Mouse (Mus musculus) v-Abl transformed pro-B cells (cell line): ENCODE results near the gene Ankrd54.
"Not testable (repeated sequence)": the region's sequence is repeated elsewhere in the genome, so short reads cannot be mapped to it uniquely, and the experiment has no call there.

Experiments
- in situ Hi-C, 2 experiments: fragments of 400-800 bp; cut with MboI; formaldehyde crosslinking; loops; one replicate each; pipeline ENCODE4 v1.15.1; 2025; ENCODE audit not compliant: unreplicated experiment in 2 of 2

Ankrd54 gene

DNA sequence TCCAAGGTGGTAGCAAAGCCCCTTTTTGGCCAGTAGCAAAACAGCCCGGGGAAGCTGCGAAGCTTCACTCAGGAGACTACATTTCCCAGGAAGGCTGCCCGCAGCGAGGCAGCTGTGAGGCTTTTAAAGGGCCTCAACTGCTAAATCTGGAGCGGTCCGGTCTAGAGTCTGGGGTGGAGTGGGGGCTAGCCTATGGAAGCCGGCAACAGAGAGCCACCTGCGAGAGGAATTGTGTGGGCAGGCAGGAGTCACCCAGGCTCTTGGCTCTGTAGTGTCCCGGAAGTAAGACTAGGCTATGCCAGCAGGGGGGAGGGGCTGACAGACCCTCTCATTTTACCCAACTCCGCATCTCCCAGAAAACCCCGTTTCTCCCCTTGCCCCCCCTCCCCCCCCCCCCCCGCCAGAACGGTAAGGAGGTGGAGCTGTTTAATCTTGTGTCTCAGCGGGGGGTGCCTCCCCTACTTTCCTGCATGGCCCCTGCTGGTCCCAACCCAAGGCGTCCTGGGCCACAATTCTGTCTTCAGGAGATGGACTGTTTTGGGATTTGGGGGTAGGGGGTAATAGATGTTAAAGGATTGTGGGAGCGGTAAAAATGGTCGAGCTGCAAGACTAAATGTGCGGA, 36.9 kb downstream of the Ankrd54 start:
- in situ Hi-C loops, result loop anchor here in 1 of 2 experiments (5.0 to 10.0 kb wide), 2 partner anchors 38 to 111 kb away; partner anchors contain the start of gene Pdxp

DNA sequence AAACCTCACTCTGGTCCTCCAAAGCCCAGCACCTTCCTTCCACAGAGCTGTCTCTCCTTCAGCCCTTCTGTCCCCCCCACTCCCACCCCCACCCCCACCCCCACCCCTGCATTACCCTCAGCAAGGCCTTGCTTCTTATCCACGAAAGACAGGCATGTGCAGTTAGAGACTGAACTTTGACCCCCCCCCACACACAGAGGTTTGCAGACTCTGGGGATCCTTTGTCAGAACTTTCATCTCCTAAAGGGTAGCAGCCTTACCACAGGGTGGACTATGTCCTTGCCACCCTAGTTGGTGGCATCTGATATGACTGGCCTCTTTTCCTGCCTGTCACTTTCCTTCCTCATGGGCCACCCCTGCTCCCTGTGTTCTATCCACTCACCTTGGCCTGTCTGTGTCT, 39.3 kb downstream of the Ankrd54 start:
- in situ Hi-C loops, result loop anchor here in 1 of 2 experiments (10.0 kb wide), 1 partner anchor 109 kb away; the partner anchor contains the start of gene Pdxp

GRCm38 (mm10) chr15:79022671-79023230, 39.9 kb downstream of the Ankrd54 start:
- in situ Hi-C loops, result loop anchor here in 1 of 2 experiments (10.0 kb wide), 1 partner anchor 108 kb away; the partner anchor contains the start of gene Pdxp

DNA sequence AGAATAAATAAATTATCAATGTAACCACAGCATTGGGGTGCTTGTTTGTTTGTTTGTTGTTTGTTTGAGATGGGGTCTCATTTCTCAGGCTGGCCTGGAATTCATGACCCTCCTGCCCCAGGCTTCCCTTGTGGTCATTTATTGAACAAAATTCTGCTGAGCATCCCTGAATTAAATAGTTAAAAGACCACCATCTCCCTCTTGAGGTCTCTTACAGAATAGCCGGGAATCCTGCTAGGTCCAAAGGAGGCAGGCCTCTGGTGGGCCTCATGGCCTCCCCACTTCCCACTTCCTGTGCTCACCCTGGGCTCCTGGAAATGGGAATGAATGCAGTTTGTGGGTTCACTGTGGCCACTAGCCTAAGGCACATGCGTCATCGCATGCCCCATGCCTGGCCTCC, 43.8 kb downstream of the Ankrd54 start:
- in situ Hi-C loops, result no loop called here

DNA sequence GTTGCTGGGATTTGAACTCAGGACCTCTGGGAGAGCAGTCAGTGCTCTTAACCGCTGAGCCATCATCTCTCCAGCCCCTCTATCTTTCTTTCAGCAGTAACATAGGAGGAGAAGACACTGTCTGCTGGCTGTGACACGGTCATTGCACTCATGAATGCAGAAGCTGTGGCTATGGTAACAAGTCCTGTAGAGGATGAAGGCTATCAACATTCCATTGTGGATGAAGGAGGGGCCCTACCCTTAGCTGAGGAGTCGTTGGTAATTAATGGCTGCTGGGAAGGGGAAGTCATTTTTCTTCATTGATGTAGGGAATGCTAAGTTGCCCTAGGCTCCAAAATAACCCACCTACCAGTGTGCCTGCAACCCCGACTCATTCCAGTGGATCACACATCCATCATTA, 44.5 kb downstream of the Ankrd54 start:
- in situ Hi-C loops, result no loop called here

GRCm38 (mm10) chr15:79013382-79013781, 49.3 kb downstream of the Ankrd54 start:
- in situ Hi-C loops, result no loop called here

DNA sequence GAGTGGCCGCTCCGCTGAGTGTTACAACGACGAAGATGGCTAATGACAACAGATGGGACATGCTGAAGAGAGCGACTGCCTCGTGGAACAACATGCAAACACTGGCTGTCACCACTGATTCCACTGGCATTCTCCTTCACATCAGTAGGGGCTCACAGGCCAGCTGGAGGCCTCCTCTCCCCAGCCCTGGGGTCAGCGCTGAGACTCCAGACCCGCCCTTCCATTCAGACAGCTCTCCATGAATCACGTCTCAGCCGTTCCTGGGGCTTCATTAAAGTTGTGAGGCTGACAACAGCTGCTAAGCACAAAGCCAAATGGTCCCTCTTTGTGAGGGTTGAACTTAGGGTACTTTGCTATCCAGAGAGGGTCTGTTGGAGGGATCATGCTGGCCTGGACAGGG, 51.1 kb downstream of the Ankrd54 start:
- in situ Hi-C loops, result no loop called here

DNA sequence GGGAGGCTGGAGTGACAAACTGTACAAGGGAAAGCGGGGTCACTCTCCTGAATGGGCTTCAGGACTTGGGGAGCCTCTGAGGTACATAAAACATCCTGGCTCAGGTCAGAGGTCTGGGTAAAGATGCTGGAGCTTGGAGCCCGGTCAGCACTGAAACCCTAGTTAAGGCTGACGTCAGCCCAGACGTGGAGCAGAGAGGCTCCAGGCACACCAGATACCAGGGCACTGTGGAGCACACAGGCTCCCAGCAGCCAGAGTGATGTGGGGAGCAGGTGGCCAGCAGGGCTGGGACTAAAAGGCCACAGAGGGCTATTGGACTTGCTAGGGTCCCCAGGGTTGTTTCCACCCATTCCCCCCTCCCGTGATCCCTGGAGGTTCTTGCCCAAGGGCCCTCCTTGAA, 53.0 kb downstream of the Ankrd54 start:
- in situ Hi-C loops, result no loop called here

DNA sequence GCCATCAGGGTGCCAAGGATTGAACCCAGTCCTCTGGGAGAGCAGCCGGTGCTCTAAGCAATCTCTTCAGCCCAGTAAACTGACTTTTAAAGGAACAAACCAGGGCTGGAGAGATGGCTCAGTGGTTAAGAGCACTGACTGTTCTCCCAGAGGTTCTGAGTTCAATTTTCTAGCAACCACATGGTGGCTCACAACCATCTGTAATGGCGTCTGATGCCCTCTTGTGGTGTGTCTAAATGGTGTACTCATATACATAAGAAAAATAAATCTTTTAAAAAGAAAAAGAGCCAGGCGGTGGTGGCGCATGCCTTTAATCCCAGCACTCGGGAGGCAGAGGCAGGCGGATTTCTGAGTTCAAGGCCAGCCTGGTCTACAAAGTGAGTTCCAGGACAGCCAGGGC, 54.9 kb downstream of the Ankrd54 start:
- in situ Hi-C loops, result not testable (repeated sequence)

DNA sequence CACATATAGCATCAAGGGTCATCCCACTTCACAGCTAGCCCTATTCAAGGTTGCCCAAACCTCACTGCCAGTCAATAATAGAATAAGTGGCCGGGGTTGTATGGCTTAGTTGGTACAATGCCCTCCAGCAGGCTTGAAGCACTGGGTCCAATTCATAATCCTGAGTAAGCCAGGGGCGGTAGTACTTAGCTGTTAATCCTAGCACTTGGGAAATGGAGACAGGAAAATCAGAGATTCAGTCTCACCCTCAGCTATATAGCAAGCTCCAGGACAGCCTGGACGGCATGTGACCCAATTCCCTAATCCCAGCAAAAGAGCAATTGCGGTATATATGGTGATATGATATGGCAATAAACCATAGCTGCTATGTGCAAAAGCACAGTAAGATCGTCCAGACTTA, 55.6 kb downstream of the Ankrd54 start:
- in situ Hi-C loops, result no loop called here

- in situ Hi-C loops, result no loop called here
These were observed 56.1 kb downstream of the Ankrd54 start for GRCm38 (mm10) chr15:79006638-79007037.

- in situ Hi-C loops, result no loop called here
These were observed 57.1 kb downstream of the Ankrd54 start for GRCm38 (mm10) chr15:79005581-79005980.
